Mouse (Mus musculus) olfactory bulb, adult 2 months (tissue): ENCODE data around the gene Jak2. TPM values are rescaled to one million over a fixed set of nuclear protein-coding genes. Genes with fewer than 3 reads are reported as not detected.

Experiments used
- H3K27ac ChIP-seq: fragments of 200-500 bp; 2 replicates; pipeline ENCODE4 v1.5.1; 2012; ENCODE audit warnings: low read depth, low read length; ENCODE audit not compliant: insufficient read depth
- H3K4me1 ChIP-seq: fragments of 200-500 bp; 2 replicates; pipeline ENCODE4 v1.6.1; 2012; ENCODE audit warnings: low read length; ENCODE audit not compliant: control insufficient read depth, insufficient read depth
- H3K4me3 ChIP-seq: fragments of 200-500 bp; 2 replicates; pipeline ENCODE4 v1.5.1; 2012; ENCODE audit warnings: mild to moderate bottlenecking, low read depth, low read length, moderate library complexity; ENCODE audit not compliant: insufficient read depth
- CTCF ChIP-seq: fragments of 200-500 bp; IDR thresholded peaks from 2 replicates; pipeline ENCODE4 v1.5.1; 2012; ENCODE audit warnings: low read depth, mild to moderate bottlenecking, low read length, moderate library complexity; ENCODE audit not compliant: insufficient read depth
- POLR2A ChIP-seq: fragments of 200-500 bp; IDR thresholded peaks from 2 replicates; pipeline ENCODE4 v1.6.1; 2012; ENCODE audit warnings: mild to moderate bottlenecking, low read depth, low read length, moderate library complexity; ENCODE audit not compliant: insufficient read depth
- WGBS: fragments of 180-500 bp; shearing (Covaris S2); methylation state at CpG from one replicate; pipeline ENCODE4 v1.1.7; 2018; 5-methylcytosine and 5-hydroxymethylcytosine counted together
- polyA plus RNA-seq: library from polyadenylated mRNA; stranded (reverse); fragments of >200 nt; gene quantifications from 2 replicates; pipeline ENCODE4 v1.2.4, GENCODE M21; 2012; ENCODE audit warnings: low replicate concordance; ENCODE audit not compliant: missing spikeins, insufficient read depth, insufficient read length

Jak2 gene
- polyA plus RNA-seq, 1 experiment = not detected

GRCm38 (mm10) chr19:29267075-29267868 lies 15.6 kb downstream of the Jak2 start:
- Histone ChIP-seq H3K27ac (peak overlapping the region; percentile 75; the same call in 1 of the 2 replicates), H3K4me3 (no peak overlapping the region), H3K4me1 (peaks cover 9% of the 10 kb centered on the region)
- WGBS = 32% methylated on average over 4 of the region's 4 CpGs
- TF ChIP-seq POLR2A (no peak), CTCF (no peak)

GRCm38 (mm10) chr19:29268788-29269321 lies 17.2 kb downstream of the Jak2 start:
- whole genome bisulfite sequencing = 90% methylated on average over 4 of the region's 4 CpGs
- TF ChIP-seq POLR2A = no peak
- no peak for TF ChIP-seq CTCF
- peaks cover 9% of the 10 kb centered on the region for H3K4me1 ChIP-seq

GRCm38 (mm10) chr19:29270226-29270625 lies 18.6 kb downstream of the Jak2 start:
- H3K27ac ChIP-seq = 0 out of 2 replicates have a peak overlapping the region, but pooled peaks have one; percentile 54
- no peak overlapping the region for H3K4me3 ChIP-seq
- TF ChIP-seq POLR2A = no peak
- TF ChIP-seq CTCF = no peak
- 33% methylated on average over 6 of the region's 6 CpGs for WGBS
- peaks cover 6% of the 10 kb centered on the region for H3K4me1 ChIP-seq

More at GRCm38 (mm10) chr19:29268788-29269321, 17.2 kb downstream of the Jak2 start:
- no peak overlapping the region for H3K4me3 ChIP-seq
- no peak overlapping the region for H3K27ac ChIP-seq

GRCm38 (mm10) chr19:29271147-29271578 lies 19.5 kb downstream of the Jak2 start:
- WGBS = 52% methylated on average over 12 of the region's 12 CpGs

GRCm38 (mm10) chr19:29272011-29272809 lies 20.6 kb downstream of the Jak2 start:
- Histone ChIP-seq H3K27ac (no peak overlapping the region), H3K4me3 (no peak overlapping the region), H3K4me1 (no peaks in the 10 kb centered on the region)
- 98% methylated on average over 3 of the region's 3 CpGs for WGBS
- TF ChIP-seq CTCF (no peak), POLR2A (no peak)

More at GRCm38 (mm10) chr19:29271147-29271578, 19.5 kb downstream of the Jak2 start:
- peak overlapping the region; percentile 60; the same call in 1 of the 2 replicates for H3K27ac ChIP-seq
- no peaks in the 10 kb centered on the region for H3K4me1 ChIP-seq
- TF ChIP-seq CTCF = no peak
- no peak for TF ChIP-seq POLR2A
- no peak overlapping the region for H3K4me3 ChIP-seq

GRCm38 (mm10) chr19:29276414-29276813 lies 24.8 kb downstream of the Jak2 start:
- TF ChIP-seq CTCF = no peak
- no peak for TF ChIP-seq POLR2A
- 93% methylated on average over 4 of the region's 4 CpGs for WGBS
- 0 out of 2 replicates have a peak, but pooled peaks cover 2% of the 10 kb centered on the region for H3K4me1 ChIP-seq
- H3K27ac ChIP-seq = no peak overlapping the region
- H3K4me3 ChIP-seq = no peak overlapping the region

GRCm38 (mm10) chr19:29278944-29279587 lies 27.4 kb downstream of the Jak2 start:
- Histone ChIP-seq H3K27ac (no peak overlapping the region), H3K4me1 (0 out of 2 replicates have a peak, but pooled peaks cover 2% of the 10 kb centered on the region), H3K4me3 (no peak overlapping the region)
- TF ChIP-seq POLR2A (no peak), CTCF (no peak)
- WGBS = 82% methylated on average over 6 of the region's 6 CpGs

- Histone ChIP-seq H3K4me1 (peaks cover 6% of the 10 kb centered on the region; the same call in 1 of the 2 replicates), H3K4me3 (no peak overlapping the region), H3K27ac (no peak overlapping the region)
- 23% methylated on average over 7 of the region's 7 CpGs for WGBS
- TF ChIP-seq CTCF = no peak
- TF ChIP-seq POLR2A = no peak
Observed at GRCm38 (mm10) chr19:29285451-29285869, 33.8 kb downstream of the Jak2 start.

- H3K4me3 ChIP-seq = no peak overlapping the region
- peaks cover 11% of the 10 kb centered on the region for H3K4me1 ChIP-seq
- WGBS = 72% methylated on average over 8 of the region's 8 CpGs
- TF ChIP-seq CTCF (no peak), POLR2A (no peak)
- H3K27ac ChIP-seq = no peak overlapping the region
Observed at GRCm38 (mm10) chr19:29287863-29288262, 36.2 kb downstream of the Jak2 start.
